Mouse (Mus musculus): ENCODE results near the gene Hcrt.

Gene Hcrt

DNA sequence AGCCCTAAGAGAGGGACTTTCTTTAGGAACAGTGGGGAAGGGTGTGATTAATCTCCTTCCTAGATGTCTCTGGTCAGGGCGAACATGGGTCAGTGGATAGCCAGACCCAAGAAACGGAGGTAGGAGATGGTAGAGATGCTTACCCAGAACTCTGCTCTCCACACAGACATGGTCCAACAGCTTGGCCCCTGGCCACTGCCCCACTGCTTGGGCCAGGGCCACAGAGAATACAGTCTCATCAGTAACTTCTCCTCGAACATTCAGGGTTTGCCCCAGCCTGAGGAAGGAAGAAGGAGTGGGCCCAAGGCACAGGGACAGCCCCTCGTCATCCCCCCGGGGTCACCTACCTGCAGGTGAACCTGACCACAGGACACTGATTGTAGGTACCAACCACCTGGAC, 5.1 kb upstream of the Hcrt start:
- DNase-seq (ENCODE audit: low spot score), result no peak

DNA sequence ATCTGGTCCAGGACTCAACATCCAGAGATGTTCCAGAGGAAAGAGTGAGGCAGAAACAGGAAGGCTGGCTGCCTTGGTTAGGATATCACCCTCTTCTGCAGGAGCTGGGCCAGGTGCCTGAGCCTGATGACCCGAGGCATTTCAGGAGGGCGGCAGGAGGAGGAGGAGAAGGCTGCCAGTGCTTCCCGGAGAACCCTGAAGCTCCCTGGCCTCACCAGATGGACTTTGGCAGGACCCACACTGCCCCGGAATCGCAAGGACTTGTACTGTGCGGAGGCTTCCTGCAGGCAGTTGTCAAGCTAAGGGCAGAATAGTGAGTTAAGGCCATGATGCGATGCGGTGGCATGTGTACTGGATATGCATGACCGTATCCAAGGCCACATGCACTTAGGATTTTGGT, 4.0 kb upstream of the Hcrt start:
- no peak for DNase-seq (ENCODE audit: low spot score)

DNA sequence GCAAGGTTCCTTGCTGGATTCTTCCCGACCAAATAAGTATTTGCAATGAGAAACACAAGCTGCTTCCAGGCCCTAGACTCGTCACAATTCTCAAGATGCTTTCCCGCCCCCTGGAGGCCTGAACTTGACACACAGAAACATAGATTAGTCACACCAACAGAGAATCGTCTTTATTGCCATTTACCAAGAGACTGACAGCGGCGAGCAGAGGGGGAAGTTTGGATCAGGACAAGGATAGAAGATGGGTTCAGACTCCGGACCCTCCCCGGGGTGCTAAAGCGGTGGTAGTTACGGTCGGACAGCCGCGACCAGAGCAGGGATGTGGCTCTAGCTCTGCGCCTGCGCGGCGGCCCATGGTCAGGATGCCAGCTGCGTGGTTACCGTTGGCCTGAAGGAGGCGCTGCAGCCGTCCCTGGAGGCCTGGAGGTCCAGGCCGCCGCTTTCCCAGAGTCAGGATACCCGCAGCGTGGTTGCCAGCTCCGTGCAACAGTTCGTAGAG, 1.1 kb downstream of the Hcrt start:
- peak; percentile 95 for DNase-seq (ENCODE audit: low spot score)

DNA sequence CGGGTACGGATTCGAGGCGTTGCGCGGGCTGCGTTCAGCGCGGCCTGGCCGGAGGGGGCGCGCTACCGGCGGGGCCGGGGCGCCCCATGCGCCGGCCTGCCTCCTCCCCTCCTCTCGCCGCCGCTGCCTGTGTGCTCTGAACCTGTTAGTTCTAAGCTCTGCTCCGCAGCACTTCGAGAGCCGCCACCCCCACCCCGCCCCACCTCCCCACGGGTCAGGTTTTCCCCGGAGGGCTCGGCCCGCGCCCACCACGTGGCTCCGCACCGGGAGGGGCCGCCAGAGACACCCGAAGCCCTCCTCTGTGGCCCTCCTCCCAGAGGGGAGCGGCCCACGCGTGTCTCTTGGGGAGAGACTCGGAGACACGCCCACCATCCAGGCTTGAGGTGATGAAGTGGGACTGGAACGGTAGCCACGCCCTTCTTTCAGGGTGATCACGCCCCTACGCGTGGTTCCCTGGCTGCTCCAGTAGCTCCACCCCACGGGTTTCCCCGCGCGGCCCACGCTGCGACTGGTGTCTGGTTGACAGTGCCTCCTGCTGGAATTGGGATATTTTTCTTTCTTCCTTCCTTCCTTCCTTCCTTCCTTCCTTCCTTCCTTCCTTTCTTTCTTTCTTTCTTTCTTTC, 3.0 kb downstream of the Hcrt start, which contains the start of gene Kcnh4:
TSS of gene Kcnh4 (minus strand) at position 332 of the 623 bp plus-strand sequence.
- DNase-seq (ENCODE audit: low spot score), result peak; percentile 69

DNA sequence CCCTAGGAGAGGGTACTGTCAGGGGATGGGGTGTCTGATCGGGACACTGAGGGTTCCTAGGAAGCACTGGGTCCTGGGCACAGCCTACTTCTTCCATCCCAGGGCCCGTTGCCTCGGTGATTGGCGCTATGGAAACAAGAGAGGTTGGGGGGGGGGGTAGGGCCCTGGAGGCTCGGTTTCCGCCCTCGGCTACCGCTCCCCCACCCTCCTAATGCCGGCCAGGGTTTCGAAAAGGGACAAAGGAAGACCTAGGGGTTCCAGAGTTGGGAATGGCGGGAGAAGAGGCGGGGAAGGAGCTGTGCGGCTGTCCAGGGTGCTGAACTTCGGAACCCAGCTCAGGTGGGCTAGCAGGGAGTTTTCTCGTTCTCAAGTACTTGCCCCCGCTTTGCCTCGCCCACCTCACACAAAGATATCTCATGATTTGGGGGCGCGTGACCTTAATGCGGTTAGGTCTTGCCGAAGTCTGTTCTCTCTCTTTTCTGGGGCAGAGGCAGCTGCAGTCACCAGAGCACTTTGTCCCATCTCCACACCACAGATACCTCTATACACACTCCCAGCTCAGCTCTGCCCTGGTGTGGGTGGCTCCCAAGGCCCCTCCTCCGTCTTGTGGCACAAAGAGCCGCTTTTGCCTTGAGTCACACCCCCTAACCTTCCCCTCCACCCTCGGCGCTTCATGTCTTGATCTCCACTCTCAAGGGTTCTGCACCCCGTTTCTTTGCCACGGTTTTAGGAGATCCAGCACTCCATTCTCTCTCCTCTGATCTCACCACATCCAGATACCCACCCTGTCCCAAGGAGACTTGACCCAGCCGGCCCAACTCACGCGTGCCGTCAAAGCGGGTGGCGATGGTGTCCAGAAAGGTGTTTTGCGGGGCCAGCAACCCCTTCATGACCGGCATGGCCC, 3.8 kb downstream of the Hcrt start:
- DNase-seq (ENCODE audit: low spot score), result peak; percentile 74

DNA sequence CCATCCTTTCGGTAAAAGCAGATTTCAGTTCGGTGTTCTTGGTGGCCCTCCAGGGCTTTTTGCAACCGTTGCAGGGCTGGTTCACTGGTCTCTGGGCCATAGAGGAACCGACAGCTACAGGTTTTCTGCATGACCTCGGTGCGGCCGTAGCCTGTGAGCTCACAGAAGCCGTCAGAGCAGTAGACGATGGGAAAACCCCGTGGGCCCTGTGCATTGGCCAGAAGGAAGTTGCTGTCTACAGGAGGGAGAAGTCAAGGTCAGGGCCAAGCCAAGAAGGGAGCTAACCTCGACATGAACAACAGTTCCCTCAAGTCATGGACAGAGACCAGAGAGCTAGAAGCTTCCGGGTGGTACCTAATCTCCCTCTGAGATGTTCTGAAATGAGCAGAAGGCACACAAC, 5.2 kb downstream of the Hcrt start:
- no peak for DNase-seq (ENCODE audit: low spot score)

DNA sequence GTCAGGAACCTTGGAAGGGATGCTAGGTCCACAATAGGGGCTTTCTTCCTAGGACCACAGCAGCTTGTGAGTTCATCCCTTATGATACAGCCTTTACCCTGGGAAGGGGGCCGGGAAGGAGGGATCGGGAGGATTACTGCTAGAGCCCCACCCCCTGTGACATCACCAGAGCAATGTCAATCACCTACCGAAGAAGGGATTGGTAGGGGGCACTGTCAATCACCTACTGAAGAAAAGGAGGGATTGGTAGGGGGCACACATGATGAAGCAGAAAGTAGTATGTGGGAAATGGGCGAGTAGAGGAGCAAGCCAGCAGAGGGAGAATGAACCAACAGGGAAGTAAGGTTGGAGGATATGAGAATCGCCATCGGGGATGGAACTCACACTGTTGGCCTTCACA, 6.3 kb downstream of the Hcrt start:
- no peak for DNase-seq (ENCODE audit: low spot score)

DNA sequence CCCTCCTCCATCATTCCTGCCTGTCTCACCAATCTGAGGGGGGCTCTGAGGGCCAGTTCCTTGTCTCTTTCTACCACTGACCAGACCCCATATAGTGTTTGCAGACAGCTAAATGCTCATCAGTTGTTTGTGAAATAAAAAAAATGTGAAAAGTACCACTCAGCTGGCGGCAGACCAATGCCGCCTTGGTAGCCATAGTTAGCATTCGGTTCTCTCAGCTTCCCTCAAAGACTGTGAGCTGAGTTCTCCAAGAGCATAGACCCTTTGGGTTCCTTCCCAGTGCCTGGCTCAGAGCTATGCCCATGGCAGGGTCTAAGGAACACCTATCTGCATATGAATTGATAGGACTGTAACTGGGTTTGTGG, 8.1 kb downstream of the Hcrt start:
- no peak for DNase-seq (ENCODE audit: low spot score)

DNA sequence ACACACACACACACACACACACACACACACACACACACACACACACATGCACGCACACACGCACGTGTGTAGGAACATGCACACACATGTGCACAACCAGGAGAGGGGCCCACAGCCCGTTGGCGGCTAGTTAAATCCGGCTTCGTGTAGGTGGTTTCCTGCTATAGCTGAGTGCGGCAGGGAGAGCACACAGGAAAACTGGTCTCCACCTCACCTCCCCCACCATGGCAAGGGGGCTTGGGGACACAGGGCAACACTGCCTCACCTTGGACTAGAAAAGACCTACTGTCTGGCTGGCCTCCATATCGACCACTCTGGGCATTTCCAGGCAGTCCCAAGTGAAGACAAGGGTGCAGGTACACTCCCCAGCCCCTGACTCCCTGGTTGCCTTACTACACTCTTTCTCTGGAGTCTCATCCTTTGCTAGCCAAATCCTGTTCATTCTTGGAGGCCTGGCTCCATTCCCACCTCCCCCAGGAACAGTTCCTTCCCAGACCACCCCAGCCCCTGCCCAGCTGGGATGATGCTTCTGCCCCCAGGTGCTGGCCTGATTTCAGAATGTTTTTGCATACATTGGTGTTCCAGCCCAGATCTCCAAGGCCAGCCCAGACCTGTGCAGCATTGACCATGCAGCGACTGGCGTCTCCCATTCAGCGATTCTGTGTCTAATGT, 8.6 kb downstream of the Hcrt start:
- DNase-seq (ENCODE audit: low spot score), result no peak

DNA sequence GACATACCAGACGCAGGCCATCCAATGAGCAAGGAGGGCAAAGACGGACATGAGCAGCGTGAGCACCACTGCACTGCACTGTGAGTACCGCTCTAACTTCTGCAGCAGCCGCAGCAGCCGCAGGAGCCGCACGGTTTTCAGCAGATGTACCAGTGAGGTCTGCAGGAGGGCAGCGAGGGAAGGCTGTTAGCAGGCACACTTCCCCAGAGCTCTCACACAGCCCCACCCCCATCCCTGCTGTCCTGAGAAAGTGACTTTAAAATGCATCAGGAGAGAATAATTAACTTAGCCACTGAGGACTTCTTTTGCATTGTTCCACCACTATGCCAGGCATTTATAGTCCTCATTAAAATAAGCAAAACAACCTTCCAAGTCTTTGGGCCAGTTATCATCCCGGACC, 10.4 kb downstream of the Hcrt start:
- no peak for DNase-seq (ENCODE audit: low spot score)

DNA sequence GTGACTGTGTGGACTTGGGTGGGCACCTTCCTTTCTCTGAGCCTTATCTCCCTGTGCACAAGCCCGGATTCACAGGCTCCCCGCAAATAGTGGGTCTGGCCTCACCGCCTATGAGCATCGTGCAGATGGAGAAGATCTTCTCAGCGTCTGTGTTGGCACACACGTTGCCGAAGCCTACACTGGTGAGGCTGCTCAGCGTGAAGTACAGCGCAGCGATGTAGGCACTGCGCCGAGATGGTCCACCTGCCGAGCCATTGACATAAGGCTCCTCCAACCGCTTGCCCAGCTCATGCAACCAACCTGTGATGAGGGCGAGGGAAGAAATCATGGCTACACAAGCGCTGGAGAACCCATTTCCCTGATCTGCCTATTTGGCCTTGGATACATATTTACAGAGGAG, 12.6 kb downstream of the Hcrt start:
- DNase-seq (ENCODE audit: low spot score), result no peak

DNA sequence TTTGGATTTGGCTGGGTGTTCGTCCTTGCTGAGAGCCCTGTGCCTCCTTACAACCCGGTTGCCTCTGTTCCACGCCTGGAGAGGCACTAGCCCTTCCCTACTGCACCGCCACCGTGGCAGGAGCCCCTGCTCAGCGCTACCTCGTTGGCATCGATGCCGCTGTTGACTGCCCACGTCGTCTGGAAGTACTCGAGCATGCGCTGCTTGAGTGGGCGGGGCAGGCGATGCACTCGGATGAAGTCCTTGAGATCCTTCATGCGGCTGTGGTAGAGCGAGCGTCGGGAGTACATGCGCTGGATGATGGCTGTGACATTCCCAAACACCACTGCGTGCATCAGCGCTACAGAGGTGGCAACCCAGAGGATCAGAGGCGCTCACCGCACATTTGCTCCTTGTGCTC, 13.3 kb downstream of the Hcrt start:
- DNase-seq (ENCODE audit: low spot score), result no peak

DNA sequence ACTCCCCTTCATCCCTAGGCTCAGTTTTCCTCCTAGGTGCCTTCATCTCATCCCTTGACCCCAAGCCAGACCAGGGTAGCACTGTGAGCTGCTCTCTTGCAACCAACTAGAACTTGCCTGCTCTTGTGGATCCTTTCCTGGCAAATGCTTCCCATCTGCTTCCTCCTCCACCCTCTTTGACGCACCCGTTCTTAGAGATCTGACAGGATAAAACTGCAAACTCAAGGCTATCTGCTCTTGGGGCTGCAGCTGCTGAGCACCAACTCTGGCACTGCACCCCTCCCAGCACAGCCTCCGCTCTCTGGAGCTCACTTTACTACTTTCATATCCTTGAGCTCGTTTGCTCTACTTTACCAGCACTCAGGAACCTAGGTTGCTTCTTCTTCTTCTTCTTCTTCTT, 14.1 kb downstream of the Hcrt start:
- DNase-seq (ENCODE audit: low spot score), result no peak

DNA sequence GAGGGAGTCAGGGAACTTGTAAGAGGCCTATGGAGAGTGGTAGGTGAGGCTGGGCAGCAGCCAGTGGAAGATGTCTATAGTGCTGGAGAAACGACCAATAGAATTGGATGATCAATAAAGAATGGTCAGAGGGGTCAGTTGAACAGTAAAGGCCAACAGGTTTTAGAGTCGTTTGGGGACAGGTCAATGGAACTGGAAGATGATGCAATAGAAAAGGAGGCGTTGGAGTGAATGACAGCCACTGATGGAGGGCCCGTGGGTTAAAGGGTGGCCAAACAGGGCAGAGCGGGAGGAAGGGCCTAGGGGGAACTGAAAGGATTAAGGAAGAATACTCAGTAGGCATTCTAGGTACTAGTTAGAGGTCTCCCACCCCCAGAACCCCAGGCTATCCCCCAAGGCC, 15.6 kb downstream of the Hcrt start:
- no peak for DNase-seq (ENCODE audit: low spot score)

DNA sequence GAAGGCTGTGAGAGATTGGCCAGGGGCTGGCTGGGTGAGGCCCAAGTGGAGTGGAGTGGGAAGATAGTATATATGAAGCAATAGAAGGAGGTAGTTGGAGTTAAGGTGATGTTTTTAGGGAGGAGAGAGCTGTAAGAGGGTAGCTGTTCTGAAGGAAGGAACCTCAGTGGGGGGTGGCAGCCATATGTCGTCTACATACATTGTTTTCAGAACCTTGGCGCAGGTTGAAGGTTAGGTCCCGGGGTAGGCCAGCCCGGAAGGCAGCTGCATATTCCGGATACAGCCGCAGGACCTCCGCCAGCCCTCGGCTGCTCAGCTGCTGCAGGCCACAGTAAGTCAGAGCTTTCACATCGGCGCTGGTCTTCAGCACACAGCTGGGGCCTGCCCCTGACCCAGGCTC, 16.2 kb downstream of the Hcrt start:
- DNase-seq (ENCODE audit: low spot score), result no peak

DNA sequence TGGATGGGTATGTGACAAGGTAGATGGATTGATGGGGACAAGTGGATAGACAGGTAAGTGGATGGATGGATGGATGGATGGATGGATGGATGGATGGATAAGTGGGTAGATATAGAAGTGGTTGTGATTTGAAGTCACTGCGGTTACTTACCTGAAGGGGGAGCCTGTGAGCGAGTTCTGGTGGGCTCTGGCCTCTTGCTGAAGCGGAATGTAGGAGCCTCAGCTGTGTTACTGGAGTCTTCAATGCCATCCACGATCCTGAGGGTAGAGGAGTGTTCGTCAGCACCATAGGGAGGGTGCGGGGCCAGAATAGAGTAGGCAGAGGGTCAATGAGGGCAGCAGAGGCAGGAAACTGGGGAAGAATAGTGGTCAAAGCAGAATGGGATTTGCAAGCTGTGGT, 17.6 kb downstream of the Hcrt start:
- peak; percentile 80 for DNase-seq (ENCODE audit: low spot score)

DNA sequence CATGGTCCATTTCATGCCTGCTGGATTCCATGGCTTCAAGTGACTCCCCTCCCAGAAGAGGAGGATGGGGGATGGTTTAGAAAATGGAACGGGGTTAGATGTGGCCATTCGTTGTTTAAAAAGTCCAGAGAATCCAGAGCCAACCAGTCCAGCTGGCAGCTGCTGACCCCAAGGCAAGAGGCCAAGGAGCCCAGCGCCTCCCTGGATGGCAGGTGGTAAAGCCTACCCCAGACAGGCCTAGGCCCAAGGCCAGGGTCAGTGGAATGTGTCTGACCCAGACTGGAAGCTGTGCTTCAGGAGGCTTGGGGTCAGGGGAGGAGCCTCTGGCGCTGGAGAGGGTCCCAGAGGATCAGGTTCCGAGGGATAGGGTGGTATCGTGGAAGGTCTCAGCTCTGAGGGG, 21.4 kb downstream of the Hcrt start:
- DNase-seq (ENCODE audit: low spot score), result no peak

DNA sequence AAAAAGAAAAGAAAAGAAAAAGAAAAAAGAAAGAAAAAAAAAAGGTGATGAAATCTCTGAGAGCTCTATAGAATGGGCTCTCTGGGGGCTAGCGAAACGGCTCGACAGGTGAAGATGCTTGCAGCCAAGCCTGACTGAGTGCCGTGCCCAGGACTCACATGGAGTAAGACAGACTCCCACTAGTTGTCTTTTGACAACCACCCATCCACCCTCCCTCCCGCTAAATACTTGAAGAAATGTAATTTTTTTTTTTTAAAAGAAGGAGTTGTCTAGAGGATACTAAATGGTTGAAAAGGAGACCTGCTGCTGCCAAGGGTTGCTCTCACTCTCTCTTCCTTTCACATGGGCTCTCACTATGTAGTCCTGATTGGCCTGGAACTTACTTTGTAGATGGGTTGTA, 24.0 kb downstream of the Hcrt start:
- no peak for DNase-seq (ENCODE audit: low spot score)

DNA sequence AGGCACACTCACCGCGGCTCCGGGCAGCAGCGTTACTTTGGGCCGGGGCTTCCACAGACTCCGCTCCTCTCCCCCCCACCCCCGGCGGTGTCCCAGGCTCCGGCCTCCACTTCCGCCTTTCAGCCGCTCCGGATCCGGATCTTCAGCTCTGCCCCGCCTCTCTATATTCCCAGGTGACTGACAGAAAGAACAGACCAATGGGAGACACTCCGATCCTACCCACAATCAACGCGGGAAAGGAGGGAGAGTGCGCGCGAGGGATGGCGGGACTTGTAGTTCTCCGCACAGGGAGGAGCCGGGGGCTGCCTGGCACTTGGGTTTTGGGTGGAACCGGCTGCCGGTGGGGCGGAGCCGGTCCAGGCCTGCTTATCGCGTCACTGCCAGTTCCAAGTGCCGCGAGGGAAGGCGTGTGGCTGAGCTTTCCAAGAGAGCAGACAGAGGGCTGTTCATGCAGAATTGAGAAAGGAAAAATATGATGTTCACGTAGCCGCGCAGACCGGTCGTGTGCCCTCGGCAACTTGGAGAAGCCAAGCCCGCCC, 24.6 kb downstream of the Hcrt start, which contains the start of gene Rab5c:
TSS of gene Rab5c (minus strand) at position 150 of the 539 bp plus-strand sequence.
- DNase-seq (ENCODE audit: low spot score), result peak; percentile 99

DNA sequence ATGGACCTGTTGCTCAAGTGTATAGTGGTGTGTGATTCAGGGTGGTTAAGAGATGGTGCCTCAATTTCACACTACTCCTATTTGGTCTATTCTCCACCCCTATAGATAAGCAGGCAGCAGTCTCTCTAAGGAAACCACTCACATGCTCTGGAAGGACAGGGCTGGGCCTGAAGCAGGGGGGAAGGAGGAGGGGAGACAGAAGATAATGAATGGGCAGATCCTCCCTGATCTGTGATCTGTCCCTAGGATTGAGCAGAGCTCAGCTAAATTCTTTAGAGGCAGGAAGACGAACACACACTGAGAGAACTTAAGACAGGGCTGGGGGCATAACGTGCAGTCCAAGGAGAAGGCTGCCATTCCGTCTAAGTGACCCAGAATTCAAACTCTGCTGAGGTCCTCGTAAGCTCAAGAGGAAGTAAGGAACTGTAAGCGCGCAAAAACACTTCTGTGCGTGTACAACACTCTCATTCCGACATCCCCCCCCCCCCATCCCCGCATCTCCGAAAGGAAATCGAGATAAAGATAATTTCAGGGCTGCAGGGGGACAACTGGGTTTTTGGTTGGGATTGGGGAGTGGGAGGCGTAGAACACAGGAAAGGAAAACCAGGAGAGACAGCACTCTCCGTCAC, 25.5 kb downstream of the Hcrt start:
- DNase-seq (ENCODE audit: low spot score), result no peak

DNA sequence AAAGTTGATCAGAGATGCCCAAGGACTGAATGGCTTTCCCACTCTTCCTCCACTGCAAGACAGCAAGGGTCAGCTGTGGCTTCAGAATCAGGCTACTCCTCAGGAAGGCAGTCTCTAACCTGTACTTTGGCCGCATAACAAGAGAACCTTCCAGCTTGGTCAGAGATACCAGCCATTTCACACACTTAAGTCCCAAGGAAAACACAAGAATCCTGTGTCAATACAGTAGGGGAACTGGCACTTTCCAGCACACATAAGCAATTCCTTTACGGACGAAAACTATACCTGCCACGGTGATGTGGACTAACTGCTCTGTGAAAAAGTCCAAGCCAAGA, 26.0 kb downstream of the Hcrt start:
- DNase-seq (ENCODE audit: low spot score), result no peak
